Mouse (Mus musculus) left cerebral cortex, adult 9 months (tissue): ENCODE results near the gene Apex2.
A peak's percentile ranks its signal among the peaks of the same experiment; 100 is the strongest.
"Not testable (repeated sequence)": the region's sequence is repeated elsewhere in the genome, so short reads cannot be mapped to it uniquely, and the experiment has no call there.

Source experiments
- DNase-seq, 2 experiments: peaks; one replicate each; pipeline ENCODE4 v3.0.0; 2022; ENCODE audit warnings: low spot score in 2 of 2

The Apex2 gene

DNA sequence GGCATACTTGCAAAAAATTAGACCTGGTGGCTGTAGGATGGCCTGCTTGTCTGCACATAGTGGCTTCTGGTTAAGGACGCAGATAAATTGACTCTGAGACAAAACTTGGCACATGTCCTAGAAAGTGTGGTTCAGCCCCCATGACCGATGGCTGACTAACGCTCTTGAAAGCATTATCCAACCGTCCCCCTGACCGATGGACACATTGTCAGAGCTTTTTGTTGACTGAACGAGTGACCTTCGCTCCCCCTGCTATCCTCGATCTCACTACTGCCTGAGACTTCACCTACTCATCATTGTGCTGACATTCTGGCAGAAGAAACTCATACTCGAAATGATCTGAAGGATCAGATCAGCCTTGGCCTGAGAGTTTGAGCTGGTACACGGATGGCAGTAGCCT is 101.9 kb downstream of the Apex2 start:
- not testable (repeated sequence) for DNase-seq

DNA sequence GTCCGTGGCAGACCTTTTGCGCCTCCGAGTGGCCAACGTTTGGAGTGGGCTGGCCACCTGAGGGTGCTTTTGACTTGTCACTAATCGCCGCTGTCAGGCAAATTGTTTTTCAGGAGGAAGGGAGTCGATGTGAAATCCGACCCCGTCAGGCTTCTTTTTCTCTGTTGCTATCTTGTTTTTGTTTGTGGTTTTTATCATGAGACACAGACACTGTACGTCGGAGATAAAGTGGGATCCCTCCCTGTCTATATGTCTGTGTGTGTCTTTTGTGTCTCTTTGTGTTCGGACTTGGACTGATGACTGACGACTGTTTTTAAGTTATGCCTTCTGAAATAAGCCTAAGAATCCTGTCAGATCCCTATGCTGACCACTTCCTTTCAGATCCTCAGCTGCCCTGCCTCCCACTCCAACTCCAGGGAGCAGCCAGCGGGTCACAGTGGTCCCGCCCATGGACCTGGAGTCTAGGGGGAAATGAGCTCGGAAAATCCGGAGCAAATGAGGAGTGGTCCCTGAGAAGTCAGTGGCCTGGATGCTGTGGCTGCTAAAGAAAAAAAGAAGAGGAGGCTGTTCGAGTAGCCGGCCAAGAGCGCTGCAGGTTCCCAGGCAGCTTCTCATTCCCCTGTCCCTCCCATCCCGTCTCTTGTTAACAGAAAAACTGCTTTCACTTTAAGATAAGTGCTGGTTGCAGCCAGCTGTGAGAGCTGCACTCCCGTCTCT is 103.2 kb downstream of the Apex2 start:
- DNase-seq = not testable (repeated sequence)

- peak; percentile 87 to 95 for DNase-seq
These were observed 111.6 kb downstream of the Apex2 start for GRCm38 (mm10) chrX:150477854-150478780.

GRCm38 (mm10) chrX:150471416-150471815 is 118.3 kb downstream of the Apex2 start:
- no peak for DNase-seq
